ENCODE assay signal across 8 mouse cellular contexts in the genomic region with DNA sequence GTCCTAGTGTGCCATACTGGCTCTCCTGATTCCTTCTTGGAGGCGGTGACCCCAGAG. TPM values are rescaled to one million over a fixed set of nuclear protein-coding genes. Genes with fewer than 3 reads are reported as not detected.
DNase-seq lines count a peak whose midpoint lies in the region; ATAC-seq lines count a peak whose summit lies in the region.

A gene (plus strand): TSS at position 22 of the 57 bp plus-strand sequence.

- no peak for DNase-seq in thymus, postnatal 0 days (ENCODE audit: low spot score)
- DNase-seq in thymus, postnatal 36 days = no peak
- no peak for DNase-seq in forebrain, embryonic 10.5 days (ENCODE audit: extremely low spot score, low spot score)
- no peak for DNase-seq in heart, postnatal 4 days
- no peak for DNase-seq in cerebellum, adult 11-12 months
- no peak for DNase-seq in retina, embryonic 14.5 days (ENCODE audit: low spot score)

- peak within 1 kb of the TSS; percentile 92 for H3K9ac ChIP-seq in limb, embryonic 15.5 days
- peak within 1 kb of the TSS; percentile 93 for H3K9ac ChIP-seq in stomach, embryonic 15.5 days

- H3K36me3 ChIP-seq in forebrain, embryonic 10.5 days (replicated peaks) = peaks cover 30% of the 10 kb centered on the region
- H3K36me3 ChIP-seq in limb, embryonic 15.5 days = peaks cover 27% of the 10 kb centered on the region
- H3K36me3 ChIP-seq in stomach, embryonic 15.5 days = peaks cover 22% of the 10 kb centered on the region

- ATAC-seq in limb, embryonic 15.5 days (ENCODE audit: insufficient number of reproducible peaks, low FRiP score, low TSS enrichment, low read depth) = no peak
- no peak for ATAC-seq in stomach, embryonic 15.5 days (ENCODE audit: insufficient read depth, low FRiP score, low read depth)

- peak within 1 kb of the TSS; percentile 100 for H3K4me3 ChIP-seq in forebrain, embryonic 10.5 days
- peak within 1 kb of the TSS; percentile 94 for H3K4me3 ChIP-seq in limb, embryonic 15.5 days
- H3K4me3 ChIP-seq in stomach, embryonic 15.5 days (replicated peaks) = peak within 1 kb of the TSS; percentile 69

- H3K4me1 ChIP-seq in forebrain, embryonic 10.5 days = peaks cover 23% of the 10 kb centered on the region
- peaks cover 19% of the 10 kb centered on the region for H3K4me1 ChIP-seq in limb, embryonic 15.5 days
- peaks cover 20% of the 10 kb centered on the region; the same call in 1 of the 2 replicates for H3K4me1 ChIP-seq in stomach, embryonic 15.5 days

- WGBS in forebrain, embryonic 10.5 days = 6% methylated on average over 1 of the region's 1 CpGs
- 8% methylated on average over 1 of the region's 1 CpGs for WGBS in limb, embryonic 15.5 days
- WGBS in stomach, embryonic 15.5 days = 0% methylated on average over 1 of the region's 1 CpGs

- H3K9me3 ChIP-seq in forebrain, embryonic 10.5 days = no peaks in the 10 kb centered on the region
- H3K9me3 ChIP-seq in limb, embryonic 15.5 days = no peaks in the 10 kb centered on the region
- no peaks in the 10 kb centered on the region for H3K9me3 ChIP-seq in stomach, embryonic 15.5 days

- peak within 1 kb of the TSS; percentile 99 for H3K27ac ChIP-seq in forebrain, embryonic 10.5 days
- H3K27ac ChIP-seq in limb, embryonic 15.5 days = peak within 1 kb of the TSS; percentile 93
- peak within 1 kb of the TSS; percentile 98 for H3K27ac ChIP-seq in stomach, embryonic 15.5 days

- H3K27me3 ChIP-seq in forebrain, embryonic 10.5 days (ENCODE audit: poor library complexity, severe bottlenecking) = no peaks in the 10 kb centered on the region
- H3K27me3 ChIP-seq in limb, embryonic 15.5 days = no peaks in the 10 kb centered on the region
- no peaks in the 10 kb centered on the region for H3K27me3 ChIP-seq in stomach, embryonic 15.5 days (replicated peaks)

- H3K4me2 ChIP-seq in limb, embryonic 15.5 days = peak within 1 kb of the TSS; percentile 84
- peak within 1 kb of the TSS; percentile 75 for H3K4me2 ChIP-seq in stomach, embryonic 15.5 days

RNA-seq across cellular contexts. Expression of the gene that starts here (rescaled TPM):
- polyA plus RNA-seq in thymus, postnatal 0 days (2015; fragmentation: Nextera tagmentation; extraction: Ambion mirVana) = 91.9 and 94.6 TPM in 2 replicates
- 84.6 and 85.7 TPM in 2 replicates for polyA plus RNA-seq in forebrain, embryonic 10.5 days (2016; fragmentation: Nextera tagmentation; extraction: Ambion mirVana)
- 10 to 100 TPM; 69.2 to 72.1 TPM for total RNA-seq in heart, postnatal 4 days (2021)
- 105 and 119 TPM in 2 replicates for polyA plus RNA-seq in limb, embryonic 15.5 days (2015; fragmentation: Nextera tagmentation; extraction: Ambion mirVana)
- polyA plus RNA-seq in stomach, embryonic 15.5 days (2015; fragmentation: Nextera tagmentation; extraction: Ambion mirVana) = 113 and 119 TPM in 2 replicates
